Mouse (Mus musculus): ENCODE measurements at regions not wholly inside any gene's neighbourhood (a gene's known extent, or its start where the extent isn't known, plus 50 kb on each side); places are given as distances from the start of the nearest gene placed in this dataset.

GRCm38 (mm10) chr10:19119281-19120049, 104.0 kb upstream of the Tnfaip3 start:
- peaks cover 3% of the 10 kb centered on the region; the same call in 1 of the 2 replicates for H3K4me1 ChIP-seq (ENCODE audit: control insufficient read depth, insufficient read depth, low read length)
- H3K27me3 ChIP-seq (ENCODE audit: control insufficient read depth, insufficient read depth, low read length), result no peaks in the 10 kb centered on the region
- no peak overlapping the region for H3K4me2 ChIP-seq (replicated peaks; ENCODE audit: low read depth, low read length)
- H3K36me3 ChIP-seq (ENCODE audit: control insufficient read depth, insufficient read depth, low read length), result no peaks in the 10 kb centered on the region
- no peak overlapping the region for H3K27ac ChIP-seq (ENCODE audit: low read length)
- no peak overlapping the region for H3K4me3 ChIP-seq (ENCODE audit: low read depth, low read length)
- ATAC-seq (ENCODE audit: insufficient number of reproducible peaks, insufficient read depth, low FRiP score, low read depth), result no peak
- WGBS, result 70% methylated on average over 8 of the region's 8 CpGs
- no peak overlapping the region for H3K9ac ChIP-seq (replicated peaks; ENCODE audit: low read depth, low read length)
- no peaks in the 10 kb centered on the region for H3K9me3 ChIP-seq (ENCODE audit: control insufficient read depth, low read depth, low read length)

DNA sequence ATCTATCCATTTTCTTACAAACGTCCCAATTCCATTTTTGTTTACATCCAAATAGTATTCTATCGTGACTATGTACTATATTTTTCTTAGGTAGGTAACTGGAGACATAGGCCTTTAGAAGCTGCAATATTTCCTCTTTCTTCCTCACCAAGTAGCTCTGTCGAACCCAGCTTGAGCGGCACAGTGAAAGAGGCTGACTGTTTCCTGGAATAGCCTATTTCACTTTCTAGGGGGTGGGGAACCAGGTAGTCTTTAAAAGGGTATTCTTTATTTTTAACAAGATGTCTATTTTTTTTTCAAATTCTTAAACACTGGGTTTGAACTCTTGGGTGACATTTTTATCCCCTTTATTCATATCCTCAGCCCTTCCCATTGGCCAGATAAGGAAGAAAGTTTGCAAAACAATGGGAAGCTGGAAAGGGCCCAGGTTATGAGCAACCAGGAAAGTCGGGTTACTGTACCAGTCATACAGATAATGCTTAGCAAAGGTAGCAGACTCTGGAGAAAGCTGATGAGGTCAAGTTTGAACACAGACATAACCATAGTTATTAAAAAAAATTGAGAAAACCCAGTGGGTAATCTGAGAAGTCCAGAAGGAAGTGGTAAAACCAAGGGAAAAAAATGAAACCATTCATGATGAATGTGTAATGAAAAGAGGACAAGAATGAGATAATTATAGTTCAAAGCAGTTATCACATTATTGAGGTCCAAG, 103.3 kb upstream of the Tnfaip3 start:
- Histone ChIP-seq H3K9ac (replicated peaks; ENCODE audit: low read depth, low read length) (no peak overlapping the region), H3K4me3 (ENCODE audit: low read depth, low read length) (no peak overlapping the region), H3K36me3 (ENCODE audit: control insufficient read depth, insufficient read depth, low read length) (no peaks in the 10 kb centered on the region), H3K4me1 (ENCODE audit: control insufficient read depth, insufficient read depth, low read length) (peaks cover 3% of the 10 kb centered on the region; the same call in 1 of the 2 replicates), H3K27ac (ENCODE audit: low read length) (no peak overlapping the region), H3K4me2 (replicated peaks; ENCODE audit: low read depth, low read length) (no peak overlapping the region), H3K27me3 (ENCODE audit: control insufficient read depth, insufficient read depth, low read length) (no peaks in the 10 kb centered on the region), H3K9me3 (ENCODE audit: control insufficient read depth, low read depth, low read length) (no peaks in the 10 kb centered on the region)
- ATAC-seq (ENCODE audit: insufficient number of reproducible peaks, insufficient read depth, low FRiP score, low read depth), result no peak
- WGBS, result 74% methylated on average over 5 of the region's 5 CpGs

GRCm38 (mm10) chr10:19117071-19117605, 101.7 kb upstream of the Tnfaip3 start:
- Histone ChIP-seq H3K4me2 (replicated peaks; ENCODE audit: low read depth, low read length) (no peak overlapping the region), H3K4me1 (ENCODE audit: control insufficient read depth, insufficient read depth, low read length) (peaks cover 3% of the 10 kb centered on the region; the same call in 1 of the 2 replicates), H3K27me3 (ENCODE audit: control insufficient read depth, insufficient read depth, low read length) (no peaks in the 10 kb centered on the region), H3K27ac (ENCODE audit: low read length) (no peak overlapping the region), H3K9me3 (ENCODE audit: control insufficient read depth, low read depth, low read length) (no peaks in the 10 kb centered on the region), H3K36me3 (ENCODE audit: control insufficient read depth, insufficient read depth, low read length) (no peaks in the 10 kb centered on the region), H3K9ac (replicated peaks; ENCODE audit: low read depth, low read length) (no peak overlapping the region), H3K4me3 (ENCODE audit: low read depth, low read length) (no peak overlapping the region)
- WGBS, result 47% methylated on average over 9 of the region's 9 CpGs
- no peak for ATAC-seq (ENCODE audit: insufficient number of reproducible peaks, insufficient read depth, low FRiP score, low read depth)

DNA sequence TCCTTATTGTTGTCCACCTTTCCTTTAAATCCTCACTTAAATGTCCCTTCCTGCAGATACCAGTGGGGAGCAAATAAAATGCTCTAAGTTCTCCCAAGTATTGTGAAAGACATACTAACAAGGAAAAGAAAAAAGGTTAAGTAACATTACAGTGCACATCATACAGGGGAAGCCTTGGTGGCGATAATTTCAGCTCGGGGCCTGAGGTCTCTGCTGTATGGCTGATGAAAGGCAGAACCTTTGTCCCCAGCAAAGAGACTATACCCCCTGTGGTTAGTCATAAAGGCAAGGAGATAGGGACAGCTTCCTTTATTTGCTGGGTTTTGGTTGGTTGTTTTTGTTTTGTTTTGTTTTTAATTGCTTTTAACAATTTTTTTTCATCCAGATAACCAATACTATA, 97.0 kb upstream of the Tnfaip3 start:
- Histone ChIP-seq H3K27me3 (ENCODE audit: control insufficient read depth, insufficient read depth, low read length) (no peaks in the 10 kb centered on the region), H3K4me3 (ENCODE audit: low read depth, low read length) (no peak overlapping the region), H3K9me3 (ENCODE audit: control insufficient read depth, low read depth, low read length) (no peaks in the 10 kb centered on the region), H3K9ac (replicated peaks; ENCODE audit: low read depth, low read length) (no peak overlapping the region), H3K36me3 (ENCODE audit: control insufficient read depth, insufficient read depth, low read length) (no peaks in the 10 kb centered on the region), H3K4me2 (replicated peaks; ENCODE audit: low read depth, low read length) (no peak overlapping the region), H3K4me1 (ENCODE audit: control insufficient read depth, insufficient read depth, low read length) (peaks cover 3% of the 10 kb centered on the region; the same call in 1 of the 2 replicates), H3K27ac (ENCODE audit: low read length) (no peak overlapping the region)
- WGBS, result 84% methylated on average over 2 of the region's 2 CpGs
- ATAC-seq (ENCODE audit: insufficient number of reproducible peaks, insufficient read depth, low FRiP score, low read depth), result no peak

DNA sequence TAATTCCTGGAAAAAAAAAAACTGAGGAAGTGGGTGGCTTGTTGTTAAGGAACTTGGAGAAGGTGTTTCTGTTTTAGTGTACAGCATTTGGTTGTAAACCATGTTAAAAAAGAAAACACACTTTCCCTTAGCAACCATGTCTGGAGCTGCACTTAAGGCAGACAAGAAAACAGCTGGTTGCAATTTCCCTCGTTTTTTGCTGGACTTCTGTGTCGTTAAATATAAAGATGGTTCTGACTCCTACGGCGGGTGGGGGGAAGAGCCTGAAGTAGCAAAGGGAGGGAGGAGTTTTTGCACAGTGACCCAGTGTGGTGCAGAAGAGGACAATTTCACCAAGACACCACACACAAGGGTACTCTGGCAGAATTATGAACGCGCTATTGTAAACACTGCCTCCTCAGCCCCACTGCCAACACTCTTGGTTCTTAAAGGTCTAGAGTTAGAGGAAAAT, 89.8 kb upstream of the Tnfaip3 start:
- H3K4me2 ChIP-seq (replicated peaks; ENCODE audit: low read depth, low read length), result no peak overlapping the region
- no peaks in the 10 kb centered on the region for H3K4me1 ChIP-seq (ENCODE audit: control insufficient read depth, insufficient read depth, low read length)
- no peaks in the 10 kb centered on the region for H3K36me3 ChIP-seq (ENCODE audit: control insufficient read depth, insufficient read depth, low read length)
- no peaks in the 10 kb centered on the region for H3K27me3 ChIP-seq (ENCODE audit: control insufficient read depth, insufficient read depth, low read length)
- H3K4me3 ChIP-seq (ENCODE audit: low read depth, low read length), result no peak overlapping the region
- no peak overlapping the region for H3K9ac ChIP-seq (replicated peaks; ENCODE audit: low read depth, low read length)
- 42% methylated on average over 6 of the region's 6 CpGs for WGBS
- H3K9me3 ChIP-seq (ENCODE audit: control insufficient read depth, low read depth, low read length), result no peaks in the 10 kb centered on the region
- no peak overlapping the region for H3K27ac ChIP-seq (ENCODE audit: low read length)
- no peak for ATAC-seq (ENCODE audit: insufficient number of reproducible peaks, insufficient read depth, low FRiP score, low read depth)

GRCm38 (mm10) chr10:19104671-19105203, 89.3 kb upstream of the Tnfaip3 start:
- no peaks in the 10 kb centered on the region for H3K27me3 ChIP-seq (ENCODE audit: control insufficient read depth, insufficient read depth, low read length)
- ATAC-seq (ENCODE audit: insufficient number of reproducible peaks, insufficient read depth, low FRiP score, low read depth), result no peak
- no peak overlapping the region for H3K4me3 ChIP-seq (ENCODE audit: low read depth, low read length)
- H3K9ac ChIP-seq (replicated peaks; ENCODE audit: low read depth, low read length), result no peak overlapping the region
- no peaks in the 10 kb centered on the region for H3K9me3 ChIP-seq (ENCODE audit: control insufficient read depth, low read depth, low read length)
- WGBS, result 73% methylated on average over 5 of the region's 5 CpGs
- no peak overlapping the region for H3K4me2 ChIP-seq (replicated peaks; ENCODE audit: low read depth, low read length)
- no peaks in the 10 kb centered on the region for H3K4me1 ChIP-seq (ENCODE audit: control insufficient read depth, insufficient read depth, low read length)
- H3K36me3 ChIP-seq (ENCODE audit: control insufficient read depth, insufficient read depth, low read length), result no peaks in the 10 kb centered on the region
- H3K27ac ChIP-seq (ENCODE audit: low read length), result no peak overlapping the region

DNA sequence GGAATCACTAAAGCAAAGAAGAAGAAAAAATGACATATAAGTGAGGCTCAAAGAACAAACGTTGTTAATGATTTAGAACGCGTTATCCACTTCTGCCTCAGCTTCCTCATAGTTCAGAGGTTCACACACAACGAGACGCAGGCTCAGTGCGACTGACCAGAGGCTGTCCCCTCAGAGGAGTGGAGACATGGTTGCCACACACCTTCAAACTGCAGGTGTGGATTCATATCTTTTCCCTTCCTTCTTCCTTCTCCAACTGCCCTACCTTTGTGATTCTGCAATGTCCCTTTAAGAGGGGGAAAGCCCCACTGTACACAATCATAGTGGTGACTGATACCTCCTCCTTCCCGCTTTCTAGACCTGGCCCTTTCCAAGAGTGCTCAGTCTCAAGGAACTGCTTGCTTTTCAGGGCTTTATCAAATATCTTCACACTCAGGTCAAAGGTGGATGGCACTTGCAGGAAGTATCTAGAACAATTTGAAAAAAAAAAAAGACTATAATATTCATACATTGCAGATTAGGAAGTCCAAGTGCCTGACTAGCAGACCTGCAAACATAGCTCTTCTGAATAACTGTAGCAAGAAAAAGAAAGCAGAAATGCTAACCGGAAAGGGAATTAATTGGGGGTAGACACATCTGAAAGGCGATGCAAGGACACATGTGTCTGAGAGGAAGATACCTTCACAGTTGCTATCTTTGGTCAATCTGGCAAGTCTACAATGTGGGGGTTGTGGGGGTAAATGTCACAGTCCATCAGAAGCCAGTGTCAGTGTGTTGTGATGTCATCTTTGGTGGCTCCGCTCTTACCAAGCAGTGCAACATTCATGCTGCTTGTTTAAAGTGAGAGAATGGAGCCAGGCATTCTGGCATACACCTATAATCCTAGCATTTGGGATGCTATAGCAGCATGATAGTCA, 84.2 kb upstream of the Tnfaip3 start:
- Histone ChIP-seq H3K9ac (replicated peaks; ENCODE audit: low read depth, low read length) (no peak overlapping the region), H3K4me1 (ENCODE audit: control insufficient read depth, insufficient read depth, low read length) (no peaks in the 10 kb centered on the region), H3K4me3 (ENCODE audit: low read depth, low read length) (no peak overlapping the region), H3K4me2 (replicated peaks; ENCODE audit: low read depth, low read length) (no peak overlapping the region), H3K27ac (ENCODE audit: low read length) (no peak overlapping the region), H3K9me3 (ENCODE audit: control insufficient read depth, low read depth, low read length) (no peaks in the 10 kb centered on the region), H3K36me3 (ENCODE audit: control insufficient read depth, insufficient read depth, low read length) (no peaks in the 10 kb centered on the region), H3K27me3 (ENCODE audit: control insufficient read depth, insufficient read depth, low read length) (no peaks in the 10 kb centered on the region)
- no peak for ATAC-seq (ENCODE audit: insufficient number of reproducible peaks, insufficient read depth, low FRiP score, low read depth)
- 79% methylated on average over 10 of the region's 10 CpGs for WGBS

GRCm38 (mm10) chr10:19094297-19094696, 78.8 kb upstream of the Tnfaip3 start:
- H3K27me3 ChIP-seq (ENCODE audit: control insufficient read depth, insufficient read depth, low read length), result no peaks in the 10 kb centered on the region
- H3K36me3 ChIP-seq (ENCODE audit: control insufficient read depth, insufficient read depth, low read length), result no peaks in the 10 kb centered on the region
- no peaks in the 10 kb centered on the region for H3K9me3 ChIP-seq (ENCODE audit: control insufficient read depth, low read depth, low read length)
- H3K4me2 ChIP-seq (replicated peaks; ENCODE audit: low read depth, low read length), result no peak overlapping the region
- no peak overlapping the region for H3K4me3 ChIP-seq (ENCODE audit: low read depth, low read length)
- 51% methylated on average over 8 of the region's 8 CpGs for WGBS
- no peak overlapping the region for H3K9ac ChIP-seq (replicated peaks; ENCODE audit: low read depth, low read length)
- no peaks in the 10 kb centered on the region for H3K4me1 ChIP-seq (ENCODE audit: control insufficient read depth, insufficient read depth, low read length)
- no peak overlapping the region for H3K27ac ChIP-seq (ENCODE audit: low read length)
- ATAC-seq (ENCODE audit: insufficient number of reproducible peaks, insufficient read depth, low FRiP score, low read depth), result no peak

All from stomach, embryonic 14.5 days (tissue).